Mouse (Mus musculus) left cerebral cortex, adult 9 months (tissue): Measurements from ENCODE around the gene Lamtor3.
"Not testable (repeated sequence)": the region's sequence is repeated elsewhere in the genome, so short reads cannot be mapped to it uniquely, and the experiment has no call there.

Experiments
- DNase-seq, 2 experiments: peaks; one replicate each; pipeline ENCODE4 v3.0.0; 2022; ENCODE audit warnings: low spot score in 2 of 2

The Lamtor3 gene

GRCm38 (mm10) chr3:137918172-137918931 is at the start of gene Lamtor3:
TSS of gene Lamtor3 (plus strand) at chr3:137918506.
- peak; percentile 64 to 84 for DNase-seq

- DNase-seq = no peak
Measured at GRCm38 (mm10) chr3:137869395-137869794, 48.9 kb upstream of the Lamtor3 start.

- no peak for DNase-seq
Measured at GRCm38 (mm10) chr3:137879313-137879712, 39.0 kb upstream of the Lamtor3 start.

GRCm38 (mm10) chr3:137880109-137880748 is 38.1 kb upstream of the Lamtor3 start:
- peak in 1 of 2 experiments; percentile 26 for DNase-seq

- no peak for DNase-seq
Measured at GRCm38 (mm10) chr3:137881093-137881492, 37.2 kb upstream of the Lamtor3 start.

- no peak for DNase-seq
Measured at GRCm38 (mm10) chr3:137887961-137888360, 30.3 kb upstream of the Lamtor3 start.

- no peak for DNase-seq
Measured at GRCm38 (mm10) chr3:137891089-137891488, 27.2 kb upstream of the Lamtor3 start.

- DNase-seq = no peak
Measured at GRCm38 (mm10) chr3:137892118-137892517, 26.2 kb upstream of the Lamtor3 start.

- no peak for DNase-seq
Measured at GRCm38 (mm10) chr3:137893789-137894188, 24.5 kb upstream of the Lamtor3 start.

GRCm38 (mm10) chr3:137895196-137895595 is 23.1 kb upstream of the Lamtor3 start:
- DNase-seq = no peak

- DNase-seq = no peak
Measured at GRCm38 (mm10) chr3:137896386-137896785, 21.9 kb upstream of the Lamtor3 start.

GRCm38 (mm10) chr3:137896867-137897266 is 21.4 kb upstream of the Lamtor3 start:
- no peak for DNase-seq

- no peak for DNase-seq
Measured at GRCm38 (mm10) chr3:137897685-137898084, 20.6 kb upstream of the Lamtor3 start.

GRCm38 (mm10) chr3:137900149-137900548 is 18.2 kb upstream of the Lamtor3 start:
- peak in 1 of 2 experiments; percentile 17 for DNase-seq

- DNase-seq = no peak
Measured at GRCm38 (mm10) chr3:137913093-137913492, 5.2 kb upstream of the Lamtor3 start.

GRCm38 (mm10) chr3:137914567-137914966 is 3.7 kb upstream of the Lamtor3 start:
- not testable (repeated sequence) for DNase-seq

- DNase-seq = no peak
Measured at GRCm38 (mm10) chr3:137917694-137918171, 573 bp upstream of the Lamtor3 start.

- DNase-seq = peak; percentile 31 to 40
Measured at GRCm38 (mm10) chr3:137918932-137919311, 616 bp downstream of the Lamtor3 start.

GRCm38 (mm10) chr3:137919398-137919797 is 1.1 kb downstream of the Lamtor3 start:
- DNase-seq = no peak

GRCm38 (mm10) chr3:137920594-137920993 is 2.3 kb downstream of the Lamtor3 start:
- DNase-seq = no peak

- no peak for DNase-seq
Measured at GRCm38 (mm10) chr3:137927010-137927409, 8.7 kb downstream of the Lamtor3 start.

- no peak for DNase-seq
Measured at GRCm38 (mm10) chr3:137929940-137930339, 11.6 kb downstream of the Lamtor3 start.

- DNase-seq = no peak
Measured at GRCm38 (mm10) chr3:137932748-137933147, 14.4 kb downstream of the Lamtor3 start.
